Mouse (Mus musculus): Measurements from ENCODE around the gene Cdadc1. TPM values are rescaled to one million over a fixed set of nuclear protein-coding genes. Genes with fewer than 3 reads are reported as not detected.

Gene Cdadc1
- polyA plus RNA-seq (2011; ENCODE audit: insufficient read depth, insufficient read length, low read depth, missing spikeins), result 14.2 and 17.8 TPM in 2 replicates

GRCm38 (mm10) chr14:59597398-59598259 lies at the start of gene Cdadc1:
Cdadc1 (minus strand) TSS chr14:59597959.
- H3K4me3 ChIP-seq (ENCODE audit: low read depth, low read length), result peak within 1 kb of the TSS; percentile 96
- H3K27me3 ChIP-seq (ENCODE audit: control insufficient read depth, insufficient read depth, low read length, poor library complexity, severe bottlenecking), result no peaks in the 10 kb centered on the region
- peaks cover 3% of the 10 kb centered on the region; the same call in 1 of the 2 replicates for H3K36me3 ChIP-seq (ENCODE audit: control insufficient read depth, insufficient read depth, low read length, poor library complexity, severe bottlenecking)
- H3K9ac ChIP-seq (ENCODE audit: low read depth, poor library complexity, severe bottlenecking), result peak within 1 kb of the TSS; percentile 37
- peak; percentile 65 for TF ChIP-seq POLR2A (IDR thresholded peaks at IDR 0.05; ENCODE audit: insufficient read depth, low read length)
- TF ChIP-seq EP300 (IDR thresholded peaks at IDR 0.05; ENCODE audit: insufficient read depth, low read depth, low read length), result no peak
- no peak for TF ChIP-seq CTCF (IDR thresholded peaks at IDR 0.05; ENCODE audit: low read depth, low read length)
- H3K4me1 ChIP-seq (ENCODE audit: control insufficient read depth, insufficient read depth, low read length), result no peaks in the 10 kb centered on the region
- H3K9me3 ChIP-seq (replicated peaks; ENCODE audit: control insufficient read depth, insufficient read depth, low read length, poor library complexity, severe bottlenecking), result no peaks in the 10 kb centered on the region
- H3K27ac ChIP-seq (ENCODE audit: insufficient read depth, low read length), result no peak within 1 kb of the TSS

GRCm38 (mm10) chr14:59646826-59647697 lies 49.3 kb upstream of the Cdadc1 start:
- Histone ChIP-seq H3K9ac (ENCODE audit: low read depth, poor library complexity, severe bottlenecking) (no peak overlapping the region), H3K27me3 (ENCODE audit: control insufficient read depth, insufficient read depth, low read length, poor library complexity, severe bottlenecking) (no peaks in the 10 kb centered on the region; the same call in 1 of the 2 replicates), H3K4me3 (ENCODE audit: low read depth, low read length) (no peak overlapping the region), H3K9me3 (replicated peaks; ENCODE audit: control insufficient read depth, insufficient read depth, low read length, poor library complexity, severe bottlenecking) (no peaks in the 10 kb centered on the region), H3K4me1 (ENCODE audit: control insufficient read depth, insufficient read depth, low read length) (peaks cover 2% of the 10 kb centered on the region), H3K36me3 (ENCODE audit: control insufficient read depth, insufficient read depth, low read length, poor library complexity, severe bottlenecking) (no peaks in the 10 kb centered on the region), H3K27ac (ENCODE audit: insufficient read depth, low read length) (no peak overlapping the region)
- TF ChIP-seq POLR2A (IDR thresholded peaks at IDR 0.05; ENCODE audit: insufficient read depth, low read length) (no peak), CTCF (IDR thresholded peaks at IDR 0.05; ENCODE audit: low read depth, low read length) (peak; percentile 7)

- Histone ChIP-seq H3K27ac (ENCODE audit: insufficient read depth, low read length) (no peak overlapping the region), H3K27me3 (ENCODE audit: control insufficient read depth, insufficient read depth, low read length, poor library complexity, severe bottlenecking) (no peaks in the 10 kb centered on the region), H3K4me1 (ENCODE audit: control insufficient read depth, insufficient read depth, low read length) (peaks cover 2% of the 10 kb centered on the region), H3K9me3 (replicated peaks; ENCODE audit: control insufficient read depth, insufficient read depth, low read length, poor library complexity, severe bottlenecking) (no peaks in the 10 kb centered on the region), H3K4me3 (ENCODE audit: low read depth, low read length) (no peak overlapping the region), H3K9ac (ENCODE audit: low read depth, poor library complexity, severe bottlenecking) (no peak overlapping the region), H3K36me3 (ENCODE audit: control insufficient read depth, insufficient read depth, low read length, poor library complexity, severe bottlenecking) (no peaks in the 10 kb centered on the region)
- no peak for TF ChIP-seq POLR2A (IDR thresholded peaks at IDR 0.05; ENCODE audit: insufficient read depth, low read length)
- no peak for TF ChIP-seq CTCF (IDR thresholded peaks at IDR 0.05; ENCODE audit: low read depth, low read length)
- TF ChIP-seq EP300 (IDR thresholded peaks at IDR 0.05; ENCODE audit: insufficient read depth, low read depth, low read length), result no peak
Observed at GRCm38 (mm10) chr14:59644896-59645295, 47.1 kb upstream of the Cdadc1 start.

- TF ChIP-seq CTCF (IDR thresholded peaks at IDR 0.05; ENCODE audit: low read depth, low read length) (no peak), POLR2A (IDR thresholded peaks at IDR 0.05; ENCODE audit: insufficient read depth, low read length) (no peak), EP300 (IDR thresholded peaks at IDR 0.05; ENCODE audit: insufficient read depth, low read depth, low read length) (no peak)
- Histone ChIP-seq H3K27ac (ENCODE audit: insufficient read depth, low read length) (no peak overlapping the region), H3K4me3 (ENCODE audit: low read depth, low read length) (no peak overlapping the region), H3K9ac (ENCODE audit: low read depth, poor library complexity, severe bottlenecking) (no peak overlapping the region), H3K9me3 (replicated peaks; ENCODE audit: control insufficient read depth, insufficient read depth, low read length, poor library complexity, severe bottlenecking) (no peaks in the 10 kb centered on the region), H3K36me3 (ENCODE audit: control insufficient read depth, insufficient read depth, low read length, poor library complexity, severe bottlenecking) (no peaks in the 10 kb centered on the region), H3K27me3 (ENCODE audit: control insufficient read depth, insufficient read depth, low read length, poor library complexity, severe bottlenecking) (no peaks in the 10 kb centered on the region), H3K4me1 (ENCODE audit: control insufficient read depth, insufficient read depth, low read length) (peaks cover 2% of the 10 kb centered on the region)
Observed at GRCm38 (mm10) chr14:59644166-59644565, 46.4 kb upstream of the Cdadc1 start.

- Histone ChIP-seq H3K27me3 (ENCODE audit: control insufficient read depth, insufficient read depth, low read length, poor library complexity, severe bottlenecking) (no peaks in the 10 kb centered on the region), H3K27ac (ENCODE audit: insufficient read depth, low read length) (no peak overlapping the region), H3K4me1 (ENCODE audit: control insufficient read depth, insufficient read depth, low read length) (peaks cover 2% of the 10 kb centered on the region), H3K36me3 (ENCODE audit: control insufficient read depth, insufficient read depth, low read length, poor library complexity, severe bottlenecking) (no peaks in the 10 kb centered on the region), H3K4me3 (ENCODE audit: low read depth, low read length) (no peak overlapping the region), H3K9me3 (replicated peaks; ENCODE audit: control insufficient read depth, insufficient read depth, low read length, poor library complexity, severe bottlenecking) (no peaks in the 10 kb centered on the region), H3K9ac (ENCODE audit: low read depth, poor library complexity, severe bottlenecking) (no peak overlapping the region)
- no peak for TF ChIP-seq POLR2A (IDR thresholded peaks at IDR 0.05; ENCODE audit: insufficient read depth, low read length)
- no peak for TF ChIP-seq EP300 (IDR thresholded peaks at IDR 0.05; ENCODE audit: insufficient read depth, low read depth, low read length)
- no peak for TF ChIP-seq CTCF (IDR thresholded peaks at IDR 0.05; ENCODE audit: low read depth, low read length)
Observed at GRCm38 (mm10) chr14:59643582-59643981, 45.8 kb upstream of the Cdadc1 start.

Data from ES-Bruce4 (cell line).